Mouse (Mus musculus): Measurements from ENCODE around the gene Nutm2. TPM values are rescaled to one million over a fixed set of nuclear protein-coding genes. Genes with fewer than 3 reads are reported as not detected.
A peak's percentile ranks its signal among the peaks of the same experiment; 100 is the strongest.
"Not testable (repeated sequence)": the region's sequence is repeated elsewhere in the genome, so short reads cannot be mapped to it uniquely, and the experiment has no call there.

Gene Nutm2
- total and polyA plus RNA-seq, 2 experiments = not detected

- Histone ChIP-seq H3K4me3 (ENCODE audit: insufficient read depth, low read depth, low read length) (no peak overlapping the region), H3K27me3 (ENCODE audit: control insufficient read depth, insufficient read depth, low read length) (no peaks in the 10 kb centered on the region), H3K9ac (ENCODE audit: low read depth, low read length) (no peak overlapping the region), H3K4me1 (ENCODE audit: control insufficient read depth, insufficient read depth, low read length) (0 out of 2 replicates have a peak, but pooled peaks cover 5% of the 10 kb centered on the region), H3K79me2 (ENCODE audit: control insufficient read depth, insufficient read depth, low read length) (no peaks in the 10 kb centered on the region), H3K36me3 (ENCODE audit: control insufficient read depth, insufficient read depth, low read length) (no peaks in the 10 kb centered on the region), H3K27ac (replicated peaks; ENCODE audit: insufficient read depth, low read depth, low read length) (peak overlapping the region; percentile 35; the same call in 1 of the 2 replicates)
- DNase-seq (ENCODE audit: extremely low read depth, low read depth, low spot score) = peak; percentile 3
- TF ChIP-seq POLR2A (IDR thresholded peaks at IDR 0.05; ENCODE audit: extremely low read depth, insufficient read depth, low read length) (no peak), CTCF (IDR thresholded peaks at IDR 0.05; ENCODE audit: low read depth, low read length) (no peak)
- WGBS = 59% methylated on average over 4 of the region's 4 CpGs
These were observed 40.4 kb upstream of the Nutm2 start for GRCm38 (mm10) chr13:50426686-50427085.

DNA sequence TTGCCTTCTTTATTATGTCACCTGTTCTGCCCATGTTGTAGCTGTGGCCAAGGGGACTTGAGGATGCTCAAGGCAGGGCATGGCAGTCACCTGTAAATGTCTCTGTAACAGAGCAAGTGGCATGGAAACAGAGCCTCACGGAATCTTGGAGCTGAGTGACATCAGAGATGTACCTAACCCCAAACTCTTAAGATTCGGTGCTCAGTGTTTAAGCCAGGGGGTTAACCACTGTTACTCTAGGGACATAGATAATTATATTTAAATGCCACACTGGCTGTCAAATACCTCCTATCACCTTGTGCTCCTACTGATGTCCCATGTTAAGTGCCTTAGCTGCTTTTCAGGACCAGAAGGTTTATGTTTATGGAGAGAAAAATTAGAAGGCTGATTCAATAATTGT lies 23.3 kb upstream of the Nutm2 start, which contains the start of gene Gm47429:
Gene Gm47429 (minus strand): TSS at position 101 of the 400 bp plus-strand sequence.
- Histone ChIP-seq H3K9ac (ENCODE audit: low read depth, low read length) (no peak within 1 kb of the TSS), H3K36me3 (ENCODE audit: control insufficient read depth, insufficient read depth, low read length) (no peaks in the 10 kb centered on the region), H3K27me3 (ENCODE audit: control insufficient read depth, insufficient read depth, low read length) (no peaks in the 10 kb centered on the region), H3K4me3 (ENCODE audit: insufficient read depth, low read depth, low read length) (no peak within 1 kb of the TSS), H3K4me1 (ENCODE audit: control insufficient read depth, insufficient read depth, low read length) (no peaks in the 10 kb centered on the region), H3K27ac (replicated peaks; ENCODE audit: insufficient read depth, low read depth, low read length) (no peak within 1 kb of the TSS), H3K79me2 (ENCODE audit: control insufficient read depth, insufficient read depth, low read length) (no peaks in the 10 kb centered on the region)
- DNase-seq (ENCODE audit: extremely low read depth, low read depth, low spot score) = no peak
- 92% methylated on average over 2 of the region's 2 CpGs for WGBS
- TF ChIP-seq POLR2A (IDR thresholded peaks at IDR 0.05; ENCODE audit: extremely low read depth, insufficient read depth, low read length) (no peak), CTCF (IDR thresholded peaks at IDR 0.05; ENCODE audit: low read depth, low read length) (no peak)

- Histone ChIP-seq H3K9ac (ENCODE audit: low read depth, low read length) (no peak overlapping the region), H3K27me3 (ENCODE audit: control insufficient read depth, insufficient read depth, low read length) (no peaks in the 10 kb centered on the region), H3K27ac (replicated peaks; ENCODE audit: insufficient read depth, low read depth, low read length) (no peak overlapping the region), H3K36me3 (ENCODE audit: control insufficient read depth, insufficient read depth, low read length) (no peaks in the 10 kb centered on the region), H3K4me1 (ENCODE audit: control insufficient read depth, insufficient read depth, low read length) (no peaks in the 10 kb centered on the region), H3K79me2 (ENCODE audit: control insufficient read depth, insufficient read depth, low read length) (no peaks in the 10 kb centered on the region), H3K4me3 (ENCODE audit: insufficient read depth, low read depth, low read length) (no peak overlapping the region)
- no peak for DNase-seq (ENCODE audit: extremely low read depth, low read depth, low spot score)
- WGBS = 82% methylated on average over 4 of the region's 4 CpGs
- no peak for TF ChIP-seq POLR2A (IDR thresholded peaks at IDR 0.05; ENCODE audit: extremely low read depth, insufficient read depth, low read length)
- TF ChIP-seq CTCF (IDR thresholded peaks at IDR 0.05; ENCODE audit: low read depth, low read length) = no peak
These were observed 21.8 kb upstream of the Nutm2 start for GRCm38 (mm10) chr13:50445261-50445660.

DNA sequence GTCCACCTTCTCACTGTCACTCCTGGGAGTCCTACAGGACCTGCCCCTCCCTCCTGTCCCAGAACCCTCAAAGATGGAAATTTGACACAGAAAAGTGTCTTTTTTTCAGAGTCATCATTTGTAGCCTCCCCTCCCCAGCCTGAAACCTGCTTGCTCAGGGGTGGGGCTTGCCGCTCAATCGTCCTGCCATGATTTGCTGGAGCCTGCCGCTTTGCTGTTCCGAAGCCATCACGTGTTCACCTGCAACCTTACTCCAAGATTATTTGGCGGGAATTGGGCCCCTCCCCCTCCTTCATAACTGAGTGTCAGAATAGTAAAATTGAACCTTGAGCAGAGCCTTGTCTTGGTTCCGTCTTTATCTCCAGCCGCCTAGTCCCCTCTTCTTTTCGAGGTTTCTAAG lies 14.8 kb upstream of the Nutm2 start:
- H3K27ac ChIP-seq (replicated peaks; ENCODE audit: insufficient read depth, low read depth, low read length); DNase-seq (ENCODE audit: extremely low read depth, low read depth, low spot score); H3K4me1 ChIP-seq (ENCODE audit: control insufficient read depth, insufficient read depth, low read length); H3K36me3 ChIP-seq (ENCODE audit: control insufficient read depth, insufficient read depth, low read length); H3K9ac ChIP-seq (ENCODE audit: low read depth, low read length); H3K4me3 ChIP-seq (ENCODE audit: insufficient read depth, low read depth, low read length); H3K79me2 ChIP-seq (ENCODE audit: control insufficient read depth, insufficient read depth, low read length); H3K27me3 ChIP-seq (ENCODE audit: control insufficient read depth, insufficient read depth, low read length): not testable (repeated sequence)
- whole genome bisulfite sequencing = 64% methylated on average over 9 of the region's 9 CpGs

DNA sequence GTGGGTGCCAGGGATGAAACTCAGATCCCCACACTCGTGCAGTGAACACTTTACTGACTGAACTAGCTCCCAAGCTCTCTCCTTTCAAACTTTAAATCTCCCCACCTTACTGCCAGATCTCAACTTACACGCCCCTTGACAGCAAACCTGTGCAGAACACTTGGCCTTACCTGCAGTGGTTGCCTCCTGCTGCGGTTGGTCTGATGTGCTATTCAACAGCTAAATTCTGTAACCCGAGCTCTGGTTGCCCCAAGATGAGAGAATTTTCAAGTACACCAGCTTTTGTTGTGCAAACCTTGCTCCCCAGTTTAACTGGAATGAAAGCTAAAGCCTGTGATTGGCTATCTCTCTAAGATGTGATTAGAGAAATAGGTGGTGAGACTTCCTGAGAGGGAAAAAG lies 13.7 kb upstream of the Nutm2 start:
- no peak overlapping the region for H3K9ac ChIP-seq (ENCODE audit: low read depth, low read length)
- no peak overlapping the region for H3K4me3 ChIP-seq (ENCODE audit: insufficient read depth, low read depth, low read length)
- H3K36me3 ChIP-seq (ENCODE audit: control insufficient read depth, insufficient read depth, low read length) = no peaks in the 10 kb centered on the region
- H3K27ac ChIP-seq (replicated peaks; ENCODE audit: insufficient read depth, low read depth, low read length) = no peak overlapping the region
- TF ChIP-seq POLR2A (IDR thresholded peaks at IDR 0.05; ENCODE audit: extremely low read depth, insufficient read depth, low read length) = no peak
- no peak for TF ChIP-seq CTCF (IDR thresholded peaks at IDR 0.05; ENCODE audit: low read depth, low read length)
- no peaks in the 10 kb centered on the region for H3K4me1 ChIP-seq (ENCODE audit: control insufficient read depth, insufficient read depth, low read length)
- no peaks in the 10 kb centered on the region for H3K79me2 ChIP-seq (ENCODE audit: control insufficient read depth, insufficient read depth, low read length)
- H3K27me3 ChIP-seq (ENCODE audit: control insufficient read depth, insufficient read depth, low read length) = no peaks in the 10 kb centered on the region
- 50% methylated on average over 4 of the region's 4 CpGs for WGBS
- DNase-seq (ENCODE audit: extremely low read depth, low read depth, low spot score) = no peak

DNA sequence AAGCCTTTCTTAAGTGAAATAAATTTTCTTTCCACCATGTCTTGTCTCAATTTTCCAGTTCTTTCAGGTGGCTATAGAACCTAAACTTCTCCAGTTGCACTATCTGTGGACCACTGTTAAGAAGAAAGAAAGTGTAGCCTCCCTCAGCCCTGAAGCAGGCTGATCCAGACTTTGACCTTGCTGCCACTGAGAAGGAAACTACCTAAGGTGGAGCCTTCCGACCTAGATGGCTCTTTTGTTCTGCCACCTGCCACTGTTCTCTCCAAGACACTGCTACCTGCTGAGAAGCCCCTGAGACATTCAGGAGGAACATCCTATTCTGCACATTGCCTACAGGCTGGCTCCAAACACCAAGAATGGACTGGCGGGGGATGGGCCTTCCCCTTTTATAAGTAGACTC lies 6.7 kb upstream of the Nutm2 start:
- H3K27ac ChIP-seq (replicated peaks; ENCODE audit: insufficient read depth, low read depth, low read length); DNase-seq (ENCODE audit: extremely low read depth, low read depth, low spot score); H3K9ac ChIP-seq (ENCODE audit: low read depth, low read length); H3K27me3 ChIP-seq (ENCODE audit: control insufficient read depth, insufficient read depth, low read length); H3K36me3 ChIP-seq (ENCODE audit: control insufficient read depth, insufficient read depth, low read length); H3K4me3 ChIP-seq (ENCODE audit: insufficient read depth, low read depth, low read length); H3K4me1 ChIP-seq (ENCODE audit: control insufficient read depth, insufficient read depth, low read length); H3K79me2 ChIP-seq (ENCODE audit: control insufficient read depth, insufficient read depth, low read length): not testable (repeated sequence)
- WGBS = 66% methylated on average over 2 of the region's 2 CpGs
